Comparison of ENCODE assay signal across 28 mouse cellular contexts in the genomic region with DNA sequence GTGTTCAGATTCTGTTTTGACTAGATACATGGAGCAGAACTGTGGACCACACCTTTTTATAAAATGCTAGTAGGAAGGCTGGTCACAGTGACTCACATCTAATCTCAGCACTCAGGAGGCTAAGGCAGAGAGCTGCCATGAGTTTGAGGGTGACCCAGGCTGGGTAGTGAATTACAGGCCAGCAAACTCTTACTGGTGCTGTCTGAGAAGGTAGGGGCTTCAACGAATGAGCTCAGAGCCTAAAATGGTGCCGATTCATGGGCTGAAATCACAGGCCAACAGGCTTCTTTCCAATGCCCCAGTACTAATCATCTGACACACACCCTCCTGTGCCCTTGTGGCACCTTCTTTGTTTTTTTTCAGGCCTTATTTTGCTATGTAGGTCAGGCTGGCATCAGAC.
"Had no signal": no experiment of that assay in that cellular context is flagged by ENCODE, and none has a peak within 500 bp of the region (broad histone marks: within the 10 kb centered on the region; RNA-seq: fewer than 3 reads in every experiment).

No protein-coding gene starts in this region.

- H3K4me3 ChIP-seq: limb, embryonic 10.5 days; limb, embryonic 12.5 days; limb, embryonic 13.5 days; limb, embryonic 15.5 days; liver, embryonic 12.5 days; liver, embryonic 13.5 days; liver, embryonic 15.5 days; lung, embryonic 15.5 days; megakaryocyte, embryonic 14.5 days; midbrain, embryonic 10.5 days; midbrain, embryonic 12.5 days; midbrain, embryonic 13.5 days; midbrain, embryonic 15.5 days; myocyte; neural tube, embryonic 12.5 days had no signal

- H3K27me3 ChIP-seq: limb, embryonic 12.5 days; limb, embryonic 13.5 days; limb, embryonic 15.5 days; liver, embryonic 12.5 days; liver, embryonic 13.5 days; liver, embryonic 15.5 days; lung, embryonic 15.5 days; midbrain, embryonic 12.5 days; midbrain, embryonic 13.5 days; midbrain, embryonic 15.5 days; neural tube, embryonic 12.5 days had no signal

- H3K4me1 ChIP-seq: limb, embryonic 12.5 days; limb, embryonic 13.5 days; limb, embryonic 15.5 days; liver, embryonic 12.5 days; liver, embryonic 13.5 days; liver, embryonic 15.5 days; midbrain, embryonic 10.5 days; midbrain, embryonic 12.5 days; midbrain, embryonic 13.5 days; midbrain, embryonic 15.5 days; neural tube, embryonic 12.5 days had no signal

- H3K36me3 ChIP-seq: limb, embryonic 10.5 days; limb, embryonic 12.5 days; limb, embryonic 13.5 days; limb, embryonic 15.5 days; liver, embryonic 12.5 days; liver, embryonic 13.5 days; liver, embryonic 15.5 days; lung, embryonic 15.5 days; midbrain, embryonic 10.5 days; midbrain, embryonic 12.5 days; midbrain, embryonic 13.5 days; midbrain, embryonic 15.5 days; neural tube, embryonic 12.5 days had no signal

- DNase-seq: left cerebral cortex, postnatal 4 days; liver; liver, embryonic 13.5 days; liver, postnatal 0 days; lung, adult 18-20 months; lung, adult 2 months; lung, embryonic 14.5 days; lung, postnatal 10 days; lung, postnatal 14 days; lung, postnatal 36 days; lung, postnatal 4 days; midbrain, embryonic 14.5 days had no signal

- H3K9me3 ChIP-seq: limb, embryonic 10.5 days; limb, embryonic 12.5 days; limb, embryonic 13.5 days; limb, embryonic 15.5 days; liver, embryonic 12.5 days; liver, embryonic 13.5 days; liver, embryonic 15.5 days; lung, embryonic 15.5 days; midbrain, embryonic 10.5 days; midbrain, embryonic 12.5 days; midbrain, embryonic 13.5 days; midbrain, embryonic 15.5 days; neural tube, embryonic 12.5 days had no signal

- H3K27ac ChIP-seq: limb, embryonic 10.5 days; limb, embryonic 12.5 days; limb, embryonic 13.5 days; limb, embryonic 15.5 days; liver, embryonic 12.5 days; liver, embryonic 13.5 days; liver, embryonic 14.5 days; liver, embryonic 15.5 days; lung, embryonic 15.5 days; macrophage; midbrain, embryonic 10.5 days; midbrain, embryonic 12.5 days; midbrain, embryonic 13.5 days; midbrain, embryonic 15.5 days; neural tube, embryonic 12.5 days had no signal
